Mouse (Mus musculus) gastrocnemius, adult 8-10 months (tissue): ENCODE measurements around the gene Retreg2. TPM values are rescaled to one million over a fixed set of nuclear protein-coding genes. Genes with fewer than 3 reads are reported as not detected.

Experiments used
- DNase-seq, 2 experiments: peaks; one replicate each; pipeline ENCODE4 v3.0.0; 2022; ENCODE audit warnings: low spot score in 2 of 2
- total RNA-seq, 4 experiments: library from RNA; stranded (reverse); gene quantifications; 2 replicates each; pipeline ENCODE4 v1.2.4; 2022

Gene Retreg2
- total RNA-seq, 4 experiments from 2014 or later: 7.6 to 10.3 (median 9.2) TPM

DNA sequence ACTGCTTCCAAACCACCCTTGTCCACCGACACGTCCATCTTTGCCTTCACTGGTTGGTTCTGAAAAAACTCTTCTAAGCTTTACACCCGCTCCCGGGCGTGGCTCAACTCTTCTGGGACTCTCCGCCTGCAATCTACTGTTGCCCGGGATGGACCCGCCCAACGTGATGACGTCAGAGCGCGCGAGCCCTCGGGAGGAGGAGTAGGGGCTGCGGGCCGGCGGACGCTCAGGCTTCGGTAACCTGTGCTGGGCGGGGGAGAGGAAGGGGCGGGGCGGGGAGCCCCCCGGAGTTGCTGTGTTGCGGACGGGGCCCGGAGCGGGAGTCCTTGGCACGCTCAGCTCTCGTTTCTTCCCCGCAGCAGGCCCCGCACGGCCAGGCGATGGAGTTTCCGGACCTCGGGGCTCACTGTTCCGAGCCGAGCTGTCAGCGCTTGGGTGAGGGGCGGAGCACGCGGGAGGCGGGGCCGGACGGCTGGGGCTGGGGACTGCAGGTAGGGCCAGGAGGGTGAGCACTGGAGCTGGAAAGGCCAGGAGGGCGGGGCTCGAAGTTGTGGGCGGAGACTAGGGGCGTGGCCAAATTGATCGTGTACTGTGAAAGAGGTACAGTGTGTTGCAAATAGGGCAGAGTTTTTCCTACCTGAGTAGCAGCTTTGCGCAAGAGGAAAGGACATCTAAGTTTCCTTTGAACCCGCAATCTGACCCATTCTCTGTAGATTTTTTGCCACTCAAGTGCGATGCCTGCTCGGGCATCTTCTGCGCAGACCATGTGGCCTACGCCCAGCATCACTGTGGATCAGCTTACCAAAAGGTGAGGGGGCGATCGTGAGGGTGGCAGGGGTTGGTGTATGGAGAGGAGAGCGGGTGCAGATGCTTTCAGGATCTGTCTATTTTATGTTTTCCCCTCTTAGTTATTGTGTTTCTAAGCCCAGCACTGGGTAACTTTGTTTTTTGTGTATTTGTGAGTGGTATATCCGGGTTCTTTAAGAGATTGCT lies 26.2 kb downstream of the Retreg2 start, which contains the start of gene Zfand2b:
Zfand2b (plus strand) TSS at position 175 of the 993 bp plus-strand sequence.
- DNase-seq: peak; percentile 95 to 96

GRCm38 (mm10) chr1:75179334-75180104 lies 36.9 kb downstream of the Retreg2 start:
- peak in 1 of 2 experiments; percentile 40 for DNase-seq

DNA sequence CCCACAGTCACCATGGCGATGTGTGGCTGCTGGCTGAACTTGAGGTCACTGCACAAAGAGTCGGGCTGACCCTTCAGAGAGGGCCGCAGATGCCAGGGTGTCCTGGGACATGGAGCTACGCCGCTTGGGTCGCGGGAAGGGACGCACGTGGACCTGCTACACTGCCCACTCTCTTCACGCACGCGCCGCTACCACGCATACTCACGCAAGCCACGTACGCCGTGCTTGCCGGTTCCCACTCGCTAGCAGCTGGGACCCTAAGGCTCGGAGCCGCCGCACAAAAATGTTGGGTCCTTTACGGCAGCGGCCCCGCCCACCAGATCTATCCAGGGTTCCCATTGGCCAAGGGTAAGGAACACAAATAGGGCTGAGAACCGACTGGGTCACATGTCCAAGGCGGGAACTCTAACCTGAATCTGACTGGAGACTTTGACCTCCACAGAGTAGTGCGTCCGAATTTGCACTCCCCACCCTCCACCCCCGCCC lies 37.6 kb downstream of the Retreg2 start, which contains the start of gene Abcb6:
Abcb6 (minus strand) TSS at position 288 of the 486 bp plus-strand sequence.
- peak; percentile 79 to 84 for DNase-seq

- DNase-seq: no peak
Observed at GRCm38 (mm10) chr1:75180741-75181140, 38.2 kb downstream of the Retreg2 start.

- DNase-seq: no peak
Observed at GRCm38 (mm10) chr1:75181377-75181870, 38.8 kb downstream of the Retreg2 start.

DNA sequence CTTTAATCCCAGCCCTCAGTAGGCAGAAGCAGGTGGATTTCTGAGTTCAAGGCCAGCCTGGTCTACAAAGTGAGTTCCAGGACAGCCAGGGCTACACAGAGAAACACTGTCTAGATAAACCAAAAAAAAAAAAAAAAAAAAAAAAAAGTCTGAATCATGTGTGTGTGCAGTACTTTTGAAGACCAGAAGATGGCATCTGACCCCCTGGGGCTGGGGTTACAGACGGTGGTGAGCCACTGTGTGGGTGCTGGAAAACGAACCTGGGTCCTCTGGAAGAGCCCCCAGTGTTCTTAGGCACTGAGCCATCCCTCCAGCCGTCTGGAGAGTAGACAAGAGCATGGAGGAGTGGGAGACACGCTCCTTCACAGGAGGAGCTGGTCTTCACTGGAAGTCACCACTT lies 39.6 kb downstream of the Retreg2 start:
- no peak for DNase-seq

DNA sequence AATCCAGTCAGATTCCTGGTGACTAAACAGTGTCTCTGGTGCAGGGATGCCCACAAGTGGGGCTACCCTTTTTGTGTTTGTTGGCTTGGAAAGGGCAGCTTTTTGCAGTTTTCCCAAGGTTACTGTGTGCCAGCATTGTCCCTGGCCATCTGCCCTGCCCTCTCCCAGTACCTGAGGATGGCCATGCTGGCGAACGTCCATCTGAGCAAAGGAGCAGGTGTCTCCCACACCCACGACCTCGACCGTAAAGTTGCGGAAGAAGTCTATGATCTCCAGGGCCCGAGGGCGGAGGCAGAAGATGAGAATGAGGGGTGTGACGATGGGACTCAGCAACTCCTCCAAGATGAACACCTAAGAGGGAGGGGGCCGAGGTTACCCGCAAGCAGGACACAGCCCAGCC lies 42.9 kb downstream of the Retreg2 start:
- DNase-seq: no peak

GRCm38 (mm10) chr1:75187126-75187525 lies 44.5 kb downstream of the Retreg2 start:
- DNase-seq: no peak

DNA sequence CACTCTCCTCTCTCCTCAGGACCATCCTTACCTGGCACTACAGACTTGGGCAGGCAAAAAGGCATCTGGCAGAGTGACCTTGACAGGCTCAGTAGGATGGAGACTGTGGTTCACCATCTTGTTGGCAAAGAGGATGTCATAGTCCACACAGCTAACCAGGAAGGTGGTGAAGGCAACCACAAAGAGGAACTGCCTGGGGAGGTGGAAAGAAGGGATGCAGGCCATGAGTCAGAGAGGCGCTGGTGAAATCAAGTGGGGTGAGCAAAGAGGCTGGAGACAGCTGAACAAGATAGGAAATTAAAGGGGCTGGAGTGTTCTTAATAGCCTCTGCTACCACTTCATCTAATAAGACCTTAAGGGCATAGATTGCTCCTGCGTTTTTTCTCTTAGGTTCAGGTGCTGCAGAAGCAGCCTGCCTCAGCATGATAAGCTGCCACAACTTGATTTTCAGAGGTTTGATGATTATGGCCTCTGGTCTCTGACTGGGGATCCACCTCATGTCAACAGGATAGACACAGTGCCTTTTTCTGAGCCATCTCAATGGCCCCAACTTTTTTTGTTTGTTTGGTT lies 45.4 kb downstream of the Retreg2 start:
- no peak for DNase-seq

DNA sequence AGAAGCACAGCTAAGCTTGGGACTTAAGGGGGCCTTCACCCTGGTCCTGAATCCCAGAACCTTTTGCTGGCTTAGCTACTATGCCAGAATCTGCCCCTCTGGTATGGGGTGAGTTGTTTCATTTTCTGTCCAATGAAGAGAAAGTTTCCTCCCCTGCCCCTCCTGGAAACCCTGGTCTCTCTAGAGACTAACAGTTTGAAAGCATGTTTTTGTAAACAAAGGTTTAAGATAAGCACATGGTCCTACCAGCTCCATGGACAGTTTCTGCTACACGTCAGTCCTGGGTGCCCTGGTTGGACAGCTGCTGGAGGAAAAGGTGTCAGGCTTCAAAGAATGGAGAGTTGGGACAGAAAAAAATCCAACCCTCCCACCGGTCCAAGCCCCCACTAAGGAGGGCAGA lies 48.0 kb downstream of the Retreg2 start:
- DNase-seq: no peak

DNA sequence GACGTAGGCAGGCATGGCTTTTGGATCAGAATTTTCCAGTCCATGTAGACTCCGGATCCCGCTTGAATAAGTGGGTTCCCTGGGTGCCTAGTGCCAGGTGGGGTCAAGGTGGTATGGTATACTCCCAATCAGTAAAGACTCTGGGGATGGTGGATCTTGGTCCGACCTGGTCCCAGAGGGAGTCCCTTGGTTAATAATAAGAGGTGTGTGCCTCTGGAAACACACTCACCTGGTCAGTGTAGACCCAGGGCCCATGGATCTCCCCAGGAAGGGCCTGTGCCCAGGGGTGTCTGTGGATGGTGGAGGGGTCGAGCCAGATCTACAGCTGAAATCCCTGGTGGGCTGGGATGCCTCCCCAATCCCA lies 48.7 kb downstream of the Retreg2 start:
- no peak for DNase-seq

- DNase-seq: peak; percentile 94 to 98
Observed at GRCm38 (mm10) chr1:75191622-75192402, 49.2 kb downstream of the Retreg2 start, which contains the start of the genes Ankzf1 and Atg9a. Ankzf1 (plus strand) TSS chr1:75192151. Atg9a (minus strand) TSS chr1:75192196.

GRCm38 (mm10) chr1:75192452-75192851 lies 49.9 kb downstream of the Retreg2 start:
- no peak for DNase-seq

Other genes with a start within 250 kb of the Retreg2 start
- not detected for gene Cryba2, start 249.6 kb upstream of the Retreg2 start, total RNA-seq
- not detected for gene Cfap65, start 207.2 kb upstream of the Retreg2 start, total RNA-seq
- gene Ihh, start 191.1 kb upstream of the Retreg2 start, total RNA-seq: under 1 TPM in 2 of 4 experiments, not detected in 2; 0.16 to 0.19 TPM
- gene Nhej1, start 17.6 kb upstream of the Retreg2 start, total RNA-seq: 1 to 10 TPM; 4.3 to 5.7 (median 4.7) TPM
- gene Slc23a3, start 8.9 kb upstream of the Retreg2 start, total RNA-seq: under 1 TPM in 2 of 4 experiments, not detected in 2; 0.22 to 0.27 TPM
- gene Cnppd1, start 67 bp upstream of the Retreg2 start, total RNA-seq: 10 to 100 TPM; 15.6 to 18.5 (median 15.9) TPM
- 10 to 100 TPM; 14.1 to 20.1 (median 15.3) TPM for gene Zfand2b, start 25.9 kb downstream of the Retreg2 start, total RNA-seq
- gene Abcb6, start 37.6 kb downstream of the Retreg2 start, total RNA-seq: 10 to 100 TPM; 18.4 to 20.8 (median 19.1) TPM
- gene Ankzf1, start 49.4 kb downstream of the Retreg2 start, total RNA-seq: 1 to 10 TPM; 3.4 to 5.9 (median 4.2) TPM
- 100 to 1,000 TPM in 3 of 4 experiments, 10 to 100 TPM in 1; 98.1 to 122 (median 111) TPM for gene Atg9a, start 49.4 kb downstream of the Retreg2 start, total RNA-seq
- gene Glb1l, start 68.0 kb downstream of the Retreg2 start, total RNA-seq: 1 to 10 TPM in 2 of 4 experiments, under 1 TPM in 2; 0.73 to 2.3 (median 1.3) TPM
- gene Stk16, start 68.1 kb downstream of the Retreg2 start, total RNA-seq: 10 to 100 TPM; 15.2 to 20.5 (median 19.6) TPM
- 1,000 to 10,000 TPM; 1,243 to 1,380 (median 1,348) TPM for gene Tuba4a, start 77.1 kb downstream of the Retreg2 start, total RNA-seq
- not detected for gene A630095N17Rik, start 89.3 kb downstream of the Retreg2 start, total RNA-seq
- 10 to 100 TPM; 84.3 to 97.1 (median 85.1) TPM for gene Dnajb2, start 93.6 kb downstream of the Retreg2 start, total RNA-seq
- gene Ptprn, start 121.7 kb downstream of the Retreg2 start, total RNA-seq: under 1 TPM in 3 of 4 experiments, not detected in 1; 0.07 to 0.31 (median 0.08) TPM
- gene Resp18, start 135.6 kb downstream of the Retreg2 start, total RNA-seq: not detected
- gene Dnpep, start 175.2 kb downstream of the Retreg2 start, total RNA-seq: 10 to 100 TPM; 38.7 to 46.5 (median 44.1) TPM
- 1,000 to 10,000 TPM; 2,187 to 2,605 (median 2,481) TPM for gene Des, start 217.6 kb downstream of the Retreg2 start, total RNA-seq
- 100 to 1,000 TPM; 283 to 320 (median 317) TPM for gene Speg, start 232.5 kb downstream of the Retreg2 start, total RNA-seq